14 mouse cellular contexts compared by ENCODE assay signal in the genomic region with DNA sequence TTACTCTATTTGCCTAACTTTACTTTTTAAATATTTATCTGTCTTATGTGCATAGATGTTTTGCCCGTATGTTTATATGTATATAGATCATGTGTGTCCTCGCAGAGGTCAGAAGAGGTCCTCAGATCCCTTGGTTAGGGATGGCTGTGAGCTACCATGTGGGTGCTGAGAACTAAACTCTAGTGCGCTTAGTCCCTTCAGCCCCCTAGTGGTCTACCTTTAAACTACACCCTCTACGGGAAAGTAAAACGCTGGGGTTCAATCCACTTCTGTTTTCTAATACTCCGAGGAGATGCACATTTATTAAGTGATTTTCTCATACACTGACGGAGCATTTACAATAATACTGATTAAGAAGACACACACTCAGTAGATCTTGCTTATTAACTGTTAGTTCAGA. TPM values are rescaled to one million over a fixed set of nuclear protein-coding genes. Genes with fewer than 3 reads are reported as not detected.
DNase-seq lines count a peak whose midpoint lies in the region; ATAC-seq and TF ChIP-seq lines count a peak whose summit lies in the region.
"Had no signal": no experiment of that assay in that cellular context is flagged by ENCODE, and none has a peak within 500 bp of the region (broad histone marks: within the 10 kb centered on the region; RNA-seq: fewer than 3 reads in every experiment).

No protein-coding gene starts in this region.

- H3K27me3 ChIP-seq in ES-Bruce4 (ENCODE audit: control insufficient read depth, insufficient read depth, low read length, poor library complexity, severe bottlenecking) = no peaks in the 10 kb centered on the region
- peaks cover 22% of the 10 kb centered on the region for H3K27me3 ChIP-seq in Patski
- H3K27me3 ChIP-seq: liver, embryonic 13.5 days; neural tube, embryonic 12.5 days had no signal

- no peak for TF ChIP-seq POLR2A in ES-Bruce4 (IDR thresholded peaks at IDR 0.05; ENCODE audit: insufficient read depth, low read length)

- no peaks in the 10 kb centered on the region for H3K4me1 ChIP-seq in ES-Bruce4 (ENCODE audit: control insufficient read depth, insufficient read depth, low read length)
- H3K4me1 ChIP-seq: neural tube, embryonic 12.5 days had no signal

- H3K27ac ChIP-seq in left cerebral cortex, adult 2 months = no peak overlapping the region
- no peak overlapping the region for H3K27ac ChIP-seq in ES-Bruce4 (ENCODE audit: insufficient read depth, low read length)
- H3K27ac ChIP-seq: hindbrain, embryonic 13.5 days; liver, embryonic 13.5 days; macrophage; neural tube, embryonic 12.5 days had no signal

- CTCF ChIA-PET in Patski (lab: Charles Lee) = interaction anchor here (1.0 kb wide), 1 partner anchor 9 kb away, joined by 3 read pairs; no protein-coding TSS in a partner anchor

- in situ Hi-C loops in Patski (cut with MboI; ENCODE audit: low pct_unique_long_range_greater_than_20kb) = loop anchor here (5.0 kb wide), 1 partner anchor 51 kb away; no protein-coding TSS in a partner anchor

- no peak for DNase-seq in left cerebral cortex, adult 2 months (ENCODE audit: extremely low spot score in 1 of 2, low spot score in 2 of 2)
- DNase-seq in left cerebral cortex, postnatal 25 days (ENCODE audit: low spot score in 2 of 2) = no peak
- DNase-seq in Patski (ENCODE audit: low read depth, low spot score) = no peak
- no peak for DNase-seq in ovary, postnatal 10 days (ENCODE audit: low spot score)
- DNase-seq in left cerebral cortex, adult 18-20 months (ENCODE audit: low spot score in 2 of 2) = no peak
- DNase-seq: cerebellum, postnatal 14 days; kidney, adult 8-10 months; liver, embryonic 13.5 days had no signal

- ATAC-seq in Patski = no peak
- peak; percentile 49 for ATAC-seq in megakaryocyte, adult 5-6 weeks (ENCODE audit: poor library complexity, severe bottlenecking)
- ATAC-seq: midbrain, embryonic 16.5 days had no signal

- H3K9ac ChIP-seq in ES-Bruce4 (ENCODE audit: low read depth, poor library complexity, severe bottlenecking) = no peak overlapping the region
- H3K9ac ChIP-seq: hindbrain, embryonic 13.5 days; liver, embryonic 13.5 days; neural tube, embryonic 12.5 days had no signal

- no peak for TF ChIP-seq EP300 in ES-Bruce4 (IDR thresholded peaks at IDR 0.05; ENCODE audit: insufficient read depth, low read depth, low read length)

- no peaks in the 10 kb centered on the region for H3K36me3 ChIP-seq in ES-Bruce4 (ENCODE audit: control insufficient read depth, insufficient read depth, low read length, poor library complexity, severe bottlenecking)
- H3K36me3 ChIP-seq: hindbrain, embryonic 13.5 days; liver, embryonic 13.5 days; neural tube, embryonic 12.5 days had no signal

- intact Hi-C loops in left cerebral cortex, adult 2 months (cut with DNase I) = no loop called here
- intact Hi-C loops in left cerebral cortex, postnatal 25 days (cut with DNase I) = no loop called here

- H3K4me3 ChIP-seq in left cerebral cortex, adult 2 months = no peak overlapping the region
- H3K4me3 ChIP-seq in ES-Bruce4 (ENCODE audit: low read depth, low read length) = no peak overlapping the region
- H3K4me3 ChIP-seq: hindbrain, embryonic 13.5 days; liver, embryonic 13.5 days; neural tube, embryonic 12.5 days had no signal

- POLR2A ChIA-PET in Patski (lab: Charles Lee) = no interaction called here

- TF ChIP-seq CTCF in left cerebral cortex, adult 2 months (IDR thresholded peaks at IDR 0.05) = peak; percentile 40
- TF ChIP-seq CTCF in ES-Bruce4 (IDR thresholded peaks at IDR 0.05; ENCODE audit: low read depth, low read length) = peak; percentile 6
- TF ChIP-seq CTCF in Patski (IDR thresholded peaks at IDR 0.05) = peak; percentile 52

- no peaks in the 10 kb centered on the region for H3K9me3 ChIP-seq in ES-Bruce4 (replicated peaks; ENCODE audit: control insufficient read depth, insufficient read depth, low read length, poor library complexity, severe bottlenecking)
- H3K9me3 ChIP-seq: hindbrain, embryonic 13.5 days; liver, embryonic 13.5 days; neural tube, embryonic 12.5 days had no signal

RNA-seq across cellular contexts. Expression of gene Sh3kbp1, which starts 44.3 kb away (rescaled TPM):
- total RNA-seq in left cerebral cortex, adult 2 months (2021) = 10 to 100 TPM; 57.5 to 61.3 TPM
- 10 to 100 TPM; 54.7 to 63.5 TPM for total RNA-seq in left cerebral cortex, postnatal 25 days (2021)
- 2.8 and 4.4 TPM in 2 replicates for polyA plus RNA-seq in ES-Bruce4 (2011; ENCODE audit: insufficient read depth, insufficient read length, low read depth, missing spikeins)
- polyA plus RNA-seq in Patski (2021) = 14.4 TPM
- total RNA-seq in megakaryocyte, adult 5-6 weeks (2015) = 154 TPM in 2 replicates
- total RNA-seq in megakaryocyte, adult 5-6 weeks (2017) = 191 and 195 TPM in 2 replicates
- total RNA-seq in left cerebral cortex, adult 18-20 months (2021) = 10 to 100 TPM; 55.9 to 59.4 TPM
